Mouse (Mus musculus): ENCODE measurements around the gene Cd28.
"Not testable (repeated sequence)": the region's sequence is repeated elsewhere in the genome, so short reads cannot be mapped to it uniquely, and the experiment has no call there.

Cd28 gene

DNA sequence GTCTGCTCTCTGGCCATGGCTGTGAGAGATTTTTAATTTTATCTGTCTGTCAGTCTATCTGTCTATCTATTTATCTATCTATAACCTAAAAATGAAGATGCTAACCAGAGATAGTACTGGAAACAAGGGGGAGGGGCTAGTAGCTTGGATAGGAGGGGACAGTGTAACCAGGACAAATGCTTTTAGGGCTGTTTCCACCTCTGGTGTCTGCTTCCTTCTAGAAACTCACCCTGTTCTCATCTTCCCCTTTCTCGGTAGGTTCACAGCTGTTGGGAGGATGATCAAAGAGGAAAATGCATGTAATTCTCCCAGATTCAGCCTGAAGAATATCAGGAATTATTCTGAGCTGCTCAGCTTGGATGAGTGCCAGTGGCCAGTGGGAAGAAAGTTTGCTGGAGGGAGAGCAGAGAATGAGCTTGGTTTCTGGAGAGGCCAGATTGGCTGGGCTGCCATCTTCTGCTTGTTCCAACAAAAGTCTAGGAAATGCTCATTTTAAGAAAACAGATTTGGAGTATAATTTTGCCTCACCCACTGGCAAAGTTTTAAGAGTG lies 83.3 kb downstream of the Cd28 start:
- DNase-seq (ENCODE audit: low read depth) = no peak

DNA sequence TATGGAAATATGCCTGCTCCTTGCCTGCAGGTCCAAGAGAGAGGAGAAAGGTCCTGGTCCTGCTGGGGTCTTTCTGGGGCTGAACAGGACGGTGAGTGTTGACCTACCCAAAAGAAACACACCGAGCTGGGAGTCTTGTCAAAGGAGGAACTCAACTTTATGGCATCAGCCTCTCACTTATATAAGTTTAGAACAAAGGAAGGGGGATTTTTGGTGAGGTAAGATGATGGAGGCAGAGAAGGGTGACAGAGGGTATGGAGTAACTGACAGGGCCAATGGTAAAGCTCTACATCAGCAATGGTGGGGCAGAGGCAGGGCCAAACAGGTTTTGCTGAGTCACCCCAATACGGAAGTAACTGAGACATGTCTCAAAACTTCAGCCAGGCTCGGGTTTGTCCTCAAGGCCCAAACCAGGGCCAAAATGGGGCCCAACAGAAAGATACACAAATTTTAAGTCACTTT lies 84.6 kb downstream of the Cd28 start:
- DNase-seq (ENCODE audit: low read depth) = no peak

DNA sequence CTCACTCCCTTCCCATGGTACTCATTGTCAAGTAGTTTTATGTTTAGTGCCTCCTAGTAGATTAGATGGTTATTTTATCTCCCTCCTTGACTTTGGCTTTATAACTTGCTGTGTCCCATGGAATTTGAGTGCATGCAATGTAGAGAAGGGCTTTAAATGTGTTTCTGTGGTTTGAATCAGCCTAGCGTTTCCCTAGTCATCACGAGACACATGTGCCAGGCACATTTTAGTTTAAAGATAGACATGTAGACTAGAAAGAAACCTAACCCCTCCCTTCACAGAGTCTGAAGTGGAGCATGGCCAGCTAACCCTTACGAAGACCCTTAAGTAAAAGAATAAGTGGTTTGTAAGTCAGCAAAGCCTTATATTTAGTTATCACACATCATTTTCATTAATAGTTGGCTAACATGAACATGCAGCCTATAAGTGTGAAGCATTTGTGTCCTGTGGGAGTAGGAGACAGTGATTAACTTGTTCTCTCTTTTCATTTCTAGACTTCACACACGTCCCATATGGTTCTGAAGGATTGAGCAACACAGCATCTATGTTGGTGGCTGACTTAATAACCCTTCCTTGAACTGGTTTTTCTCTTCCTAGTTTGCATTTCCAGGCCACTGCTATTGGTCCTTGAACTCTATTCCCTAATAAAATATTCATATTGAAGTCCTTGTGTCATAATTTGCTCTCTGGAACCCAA lies 86.7 kb downstream of the Cd28 start:
- no peak for DNase-seq (ENCODE audit: low read depth)

DNA sequence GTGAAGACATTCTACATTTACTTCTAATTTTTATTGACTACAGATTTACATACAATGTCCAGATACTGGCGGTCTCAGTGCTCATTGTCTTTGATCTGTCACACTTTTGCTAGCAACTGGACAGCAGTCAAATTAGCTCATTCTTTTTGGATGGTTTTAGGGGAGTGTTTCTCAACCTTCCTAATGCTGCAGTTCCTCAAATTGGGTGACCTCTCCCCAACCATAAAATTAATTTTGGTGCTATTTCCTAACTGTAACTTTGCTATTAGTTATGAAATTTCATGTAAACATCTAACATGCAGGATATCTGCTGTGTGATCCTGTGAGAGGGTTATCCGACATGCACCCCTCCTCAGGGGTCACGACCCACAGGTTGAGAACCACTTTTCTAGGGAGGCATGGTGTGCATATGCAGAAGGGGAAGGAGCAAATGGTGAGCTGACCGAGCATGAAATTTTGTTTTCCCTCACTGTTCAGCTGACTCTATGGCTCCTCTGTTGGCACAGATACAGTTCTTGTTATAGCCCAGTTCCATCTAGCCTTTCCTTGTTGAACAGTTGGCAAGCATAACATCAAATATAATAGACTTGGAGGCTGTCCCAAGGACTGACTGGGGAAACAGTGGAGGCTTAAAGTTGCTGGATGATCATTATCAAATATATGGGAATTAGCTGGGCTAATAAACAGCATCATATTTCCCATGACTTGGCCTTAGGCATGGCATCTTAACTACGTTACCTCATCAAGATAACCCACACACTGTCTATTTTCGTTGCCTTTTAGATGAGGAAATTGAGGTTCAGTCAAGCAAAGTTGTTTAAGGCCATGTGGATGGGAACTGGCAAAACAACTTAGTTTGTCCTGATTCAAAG lies 87.5 kb downstream of the Cd28 start:
- no peak for DNase-seq (ENCODE audit: low read depth)

DNA sequence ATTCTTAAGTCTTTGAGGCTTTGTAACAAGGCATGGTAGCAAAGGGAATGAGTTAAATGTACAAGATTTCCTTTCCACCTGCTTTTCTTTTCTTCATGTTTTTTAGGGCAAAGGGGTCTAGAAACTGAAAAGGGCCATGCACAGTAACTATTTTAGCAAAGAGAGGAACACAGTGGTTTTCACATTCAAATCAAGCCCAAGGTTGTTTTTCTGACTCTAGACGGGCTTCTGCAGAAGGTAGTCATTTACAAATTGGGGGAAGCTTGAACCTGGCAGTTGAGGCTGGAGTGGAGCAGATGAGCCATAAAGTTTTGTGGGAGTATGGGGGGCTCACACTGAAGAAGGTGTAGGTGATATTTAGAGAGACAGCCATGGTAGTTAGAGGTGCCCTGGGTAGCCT lies 88.6 kb downstream of the Cd28 start:
- no peak for DNase-seq (ENCODE audit: low read depth)

DNA sequence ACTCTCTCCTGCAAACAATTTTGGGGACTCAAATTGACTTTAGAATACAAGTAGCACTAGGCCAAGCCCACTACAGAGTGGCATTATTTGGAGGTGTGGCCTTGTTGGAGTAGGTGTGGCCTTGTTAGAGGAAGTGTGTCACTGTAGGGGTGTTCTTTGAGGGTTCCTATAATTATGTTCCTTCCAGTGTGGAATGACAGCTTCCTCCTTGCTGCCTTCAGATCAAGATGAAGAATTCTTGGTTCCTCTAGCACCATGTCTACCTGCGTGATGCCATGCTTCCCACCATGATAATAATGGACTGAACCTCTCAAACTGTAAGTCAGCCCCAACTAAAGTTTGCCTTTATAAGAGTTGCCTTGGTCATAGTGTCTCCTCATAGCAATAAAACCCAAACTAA lies 91.1 kb downstream of the Cd28 start:
- no peak for DNase-seq (ENCODE audit: low read depth)

DNA sequence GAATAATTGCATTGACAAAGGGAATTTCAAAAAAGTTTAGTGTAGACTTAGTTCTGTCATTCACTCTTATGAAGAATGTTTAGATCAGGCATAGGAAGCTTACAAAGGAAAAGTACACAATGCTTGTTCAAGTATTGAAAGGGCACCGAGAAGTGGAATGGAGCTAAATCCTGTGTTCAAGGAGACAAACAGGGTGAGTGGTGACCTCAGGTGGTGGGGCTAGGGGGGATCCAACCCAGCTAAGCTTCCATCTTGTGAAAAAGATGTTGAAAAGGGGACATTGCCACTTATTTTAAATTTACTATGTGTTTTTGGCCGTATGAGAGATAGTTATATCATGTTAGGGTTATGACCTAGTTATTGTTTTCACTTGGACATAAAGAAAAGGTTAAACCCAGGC lies 91.9 kb downstream of the Cd28 start:
- no peak for DNase-seq (ENCODE audit: low read depth)

DNA sequence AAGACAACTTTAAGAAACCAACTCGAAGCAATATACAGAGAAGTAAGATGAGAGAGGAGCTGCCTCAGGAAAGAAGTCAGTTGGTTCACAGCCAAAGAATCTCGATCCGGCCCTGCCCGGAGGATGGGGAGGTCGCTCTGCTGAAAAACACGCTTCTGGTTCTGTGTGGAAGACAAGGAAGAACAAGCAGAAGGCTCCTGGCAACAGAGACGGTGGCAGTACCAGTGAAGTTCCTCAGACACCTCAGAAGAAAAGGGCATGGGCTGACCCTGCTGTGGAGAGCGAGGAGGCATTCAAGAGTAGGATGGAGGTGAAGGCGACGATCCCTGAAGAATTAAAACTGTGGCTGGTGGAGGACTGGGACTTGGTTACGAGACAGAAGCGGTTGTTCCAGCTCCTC lies 92.6 kb downstream of the Cd28 start:
- no peak for DNase-seq (ENCODE audit: low read depth)

DNA sequence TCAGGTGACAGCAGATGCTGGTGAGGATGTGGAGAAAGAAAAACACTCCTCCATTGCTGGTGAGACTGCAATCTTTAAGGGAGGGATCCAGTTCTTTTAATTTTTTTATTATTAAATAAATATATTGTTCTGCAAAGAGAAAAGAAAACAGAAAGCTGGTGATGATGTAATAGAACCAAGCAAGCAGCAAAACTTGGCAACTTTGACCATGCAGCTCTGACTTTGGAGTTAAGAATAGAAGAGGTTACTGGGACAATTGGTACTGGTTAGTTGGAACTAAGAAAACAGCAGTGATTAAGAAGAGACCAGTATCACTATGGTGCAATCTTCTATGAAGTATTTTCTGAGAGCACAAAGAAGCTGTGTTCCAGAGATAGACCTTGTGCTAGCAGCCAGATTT lies 94.2 kb downstream of the Cd28 start:
- DNase-seq (ENCODE audit: low read depth) = no peak

DNA sequence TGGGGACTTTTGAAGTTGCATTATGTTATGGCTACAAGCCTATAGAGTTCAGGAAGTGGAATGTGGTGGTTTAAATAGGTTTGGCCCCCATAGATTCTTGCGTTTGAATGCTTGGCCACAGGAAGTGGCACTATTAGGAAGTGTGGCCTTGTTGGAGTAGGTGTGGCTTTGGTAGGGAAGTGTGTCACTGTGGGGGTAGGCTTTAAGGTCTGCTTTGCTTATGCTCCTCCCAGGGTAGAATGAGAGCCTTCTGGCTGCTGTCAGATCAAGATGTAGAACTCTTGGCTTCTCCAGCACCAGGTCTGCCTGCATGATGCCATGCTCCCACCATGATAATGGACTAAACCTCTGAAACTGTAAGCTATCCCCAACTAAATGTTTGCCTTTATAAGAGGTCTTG lies 95.4 kb downstream of the Cd28 start:
- DNase-seq (ENCODE audit: low read depth) = no peak

DNA sequence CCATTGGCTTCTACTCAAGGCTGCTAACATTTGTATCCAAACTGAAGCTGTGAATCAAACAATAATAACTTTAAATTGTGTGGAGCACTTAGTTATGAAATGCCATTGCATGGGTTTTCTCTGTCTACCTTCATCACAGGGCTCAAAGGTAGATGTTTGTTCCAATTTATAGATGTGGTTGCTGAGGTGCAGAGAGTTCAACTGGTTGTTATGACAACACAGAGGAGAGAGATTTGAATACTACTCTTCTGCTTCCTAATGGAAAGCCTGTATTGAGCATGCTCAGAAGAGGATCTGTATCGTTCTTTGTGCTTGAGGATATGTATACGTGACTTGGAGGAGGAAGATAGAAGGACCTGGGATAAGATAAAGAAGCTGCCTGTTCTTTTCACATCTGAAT lies 96.8 kb downstream of the Cd28 start:
- peak; percentile 73 for DNase-seq (ENCODE audit: low read depth)

DNA sequence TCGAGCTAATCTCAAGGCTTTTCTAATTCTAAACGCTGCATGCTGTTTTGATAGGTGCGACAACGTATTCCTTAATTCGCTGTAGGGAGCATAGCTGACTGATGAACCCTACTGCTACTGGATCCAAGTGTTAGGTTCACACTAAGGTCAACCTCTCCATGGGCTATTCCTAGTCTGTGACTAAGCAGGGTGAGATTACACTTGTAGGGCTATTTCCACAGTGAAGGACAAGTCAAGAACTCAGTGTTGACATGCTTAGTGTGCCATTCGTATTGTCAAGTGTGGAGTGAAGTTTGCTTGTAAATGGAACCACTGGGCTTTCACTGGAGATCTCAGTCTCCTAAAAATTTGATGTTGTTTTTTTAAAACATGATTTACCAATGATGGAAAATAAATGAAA lies 99.3 kb downstream of the Cd28 start:
- no peak for DNase-seq (ENCODE audit: low read depth)

DNA sequence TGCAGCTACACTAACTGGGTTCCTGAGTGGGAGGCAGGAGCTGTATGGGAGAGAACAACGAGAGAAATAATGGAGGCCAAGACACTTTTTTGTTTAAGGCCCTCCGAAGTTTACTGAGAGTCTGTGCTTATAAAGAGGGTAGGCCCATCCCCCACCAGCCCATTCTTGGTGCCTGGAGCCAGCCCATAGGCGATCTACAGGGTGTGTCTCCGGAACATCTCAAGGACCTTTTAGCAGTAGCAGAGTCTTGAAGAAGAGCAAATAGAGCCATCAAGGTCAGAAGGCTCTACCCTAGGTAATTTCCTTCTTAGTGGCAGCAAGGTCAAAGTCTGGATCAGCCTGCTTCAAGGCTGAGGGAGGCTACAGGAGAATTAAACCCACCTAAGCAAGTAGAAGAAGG lies 101.9 kb downstream of the Cd28 start:
- not testable (repeated sequence) for DNase-seq (ENCODE audit: low read depth)

DNA sequence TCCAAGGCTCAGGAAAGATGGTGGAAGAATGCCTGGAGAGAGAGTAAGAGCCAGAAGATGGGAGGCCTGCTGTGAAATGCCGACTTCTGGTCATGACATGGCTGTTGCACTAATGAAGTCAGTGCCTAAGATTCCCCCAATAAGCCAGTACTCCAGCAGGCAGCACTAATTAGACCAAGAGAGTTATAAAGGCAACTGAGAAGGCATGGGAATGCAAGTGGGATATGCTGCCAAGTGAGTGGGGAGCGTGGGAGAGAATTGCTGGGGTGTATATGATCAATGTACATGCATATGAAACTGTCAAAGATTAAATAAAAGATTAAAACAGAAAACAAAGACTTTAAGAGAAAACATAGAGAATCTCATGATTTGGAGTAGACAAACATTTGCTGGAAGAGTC lies 103.4 kb downstream of the Cd28 start:
- DNase-seq (ENCODE audit: low read depth) = no peak

DNA sequence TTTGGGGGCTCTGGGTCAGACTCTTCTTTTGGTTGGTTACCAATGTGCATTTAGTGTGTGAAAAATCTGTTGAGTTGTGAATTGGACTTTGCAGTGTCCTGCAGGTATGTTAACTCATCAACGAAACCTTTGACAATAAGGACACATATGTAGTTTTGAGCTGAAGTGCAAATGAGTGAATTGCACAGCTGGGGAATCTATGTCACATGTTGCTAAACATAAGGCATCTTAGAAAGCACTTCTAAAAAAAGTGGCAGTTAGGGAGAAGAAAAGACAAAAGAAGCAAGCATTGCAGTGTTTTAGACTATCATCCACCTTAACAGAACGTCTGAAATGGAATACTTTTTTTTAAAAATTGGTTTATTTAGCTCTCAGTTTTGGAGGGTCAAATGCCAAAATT lies 104.4 kb downstream of the Cd28 start:
- DNase-seq (ENCODE audit: low read depth) = no peak

DNA sequence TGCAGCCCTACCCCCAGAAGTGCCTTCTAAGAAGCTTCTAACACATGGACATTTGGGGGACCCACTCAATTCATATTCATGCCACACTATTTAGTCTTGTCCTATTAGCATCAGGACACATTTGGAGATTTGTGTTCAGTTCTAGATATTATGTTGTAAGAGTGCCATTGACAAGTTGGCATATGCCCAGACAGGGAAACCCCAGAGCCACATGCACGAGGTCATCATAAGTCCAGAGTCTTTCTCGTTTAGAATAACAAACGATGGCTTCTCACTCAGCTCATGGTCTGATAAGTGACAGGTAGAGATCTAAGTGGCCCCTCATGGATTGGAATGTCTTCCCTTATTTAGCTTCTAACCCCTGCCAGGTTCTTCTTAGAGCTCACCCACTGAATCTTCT lies 105.0 kb downstream of the Cd28 start:
- DNase-seq (ENCODE audit: low read depth) = no peak

Data from naive thymus-derived CD4-positive, alpha-beta T cell, adult 2 months (primary cell).